Mouse (Mus musculus) embryonic fibroblast, embryonic 13.5 days (primary cell): ENCODE data around the gene Gm28048.

Experiments used
- CTCF ChIP-seq: IDR thresholded peaks from 2 replicates; pipeline ENCODE4 v1.5.1; 2011; ENCODE audit warnings: mild to moderate bottlenecking, control low read depth, low read length, moderate library complexity, borderline replicate concordance; ENCODE audit not compliant: insufficient read depth
- POLR2A ChIP-seq: IDR thresholded peaks from 2 replicates; pipeline ENCODE4 v1.6.1; 2011; ENCODE audit warnings: low read depth, mild to moderate bottlenecking, control low read depth, low read length, moderate library complexity

DNA sequence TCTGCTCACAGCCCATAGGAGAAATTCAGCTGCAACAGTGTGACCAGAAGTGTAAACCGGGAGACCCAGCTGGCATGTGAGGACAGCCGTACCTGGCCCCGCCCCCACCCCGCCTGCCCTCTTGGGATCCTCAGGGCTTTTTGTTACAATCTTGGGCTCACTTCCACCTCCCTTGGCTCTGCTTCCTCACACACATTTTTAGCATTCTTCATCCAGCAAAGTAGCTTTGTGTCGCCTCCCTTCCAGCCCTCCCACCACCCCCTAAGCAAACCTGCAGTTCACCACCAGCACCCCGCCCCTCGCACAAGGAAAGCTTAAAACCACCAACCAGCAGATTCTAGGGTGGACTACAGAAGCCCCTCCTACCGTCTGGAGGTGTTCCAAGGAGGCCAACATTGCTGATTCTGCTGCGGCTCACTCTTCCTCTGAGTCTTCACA is 181.9 kb downstream of the Gm28048 start:
- no peak for TF ChIP-seq CTCF
- no peak for TF ChIP-seq POLR2A
